Mouse (Mus musculus): ENCODE data around the gene Abcc4. TPM values are rescaled to one million over a fixed set of nuclear protein-coding genes. Genes with fewer than 3 reads are reported as not detected.

Abcc4 gene
- total RNA-seq, 1 experiment: 36.5 TPM

- H3K36me3 ChIP-seq (ENCODE audit: control insufficient read depth, insufficient read depth, low read length, poor library complexity, severe bottlenecking): no peaks in the 10 kb centered on the region
- peaks cover 8 to 24% of the 10 kb centered on the region in 2 experiments for H3K4me1 ChIP-seq (ENCODE audit: control insufficient read depth in 2 of 2, insufficient read depth in 2 of 2, low read length in 2 of 2, poor library complexity in 1 of 2)
- H3K4me3 ChIP-seq (ENCODE audit: insufficient read depth in 1 of 2, low read depth in 1 of 2, low read length in 2 of 2, poor library complexity in 1 of 2, severe bottlenecking in 1 of 2): no peak overlapping the region
- no peaks in the 10 kb centered on the region for H3K9me3 ChIP-seq (ENCODE audit: control insufficient read depth, insufficient read depth, low read depth, low read length)
- H3K9ac ChIP-seq (ENCODE audit: insufficient read depth, low read depth, low read length, poor library complexity, severe bottlenecking): no peak overlapping the region
- in situ Hi-C loops (cut with MboI; ENCODE audit: low sequenced_read_pairs in 2 of 2, unreplicated experiment in 2 of 2): no loop called here
- DNase-seq (ENCODE audit: low read depth, low spot score): no peak
- H3K27ac ChIP-seq (ENCODE audit: insufficient read depth, low read depth, low read length, poor library complexity, severe bottlenecking): peak overlapping the region; percentile 96
- TF ChIP-seq HCFC1 (IDR thresholded peaks at IDR 0.05; ENCODE audit: borderline replicate concordance, insufficient read depth, low read length) (no peak), ZNF384 (IDR thresholded peaks at IDR 0.05; ENCODE audit: low read depth, low read length) (no peak)
These were observed 8.3 kb upstream of the Abcc4 start for GRCm38 (mm10) chr14:118714320-118714719.

GRCm38 (mm10) chr14:118713869-118714268, 7.8 kb upstream of the Abcc4 start:
- Histone ChIP-seq H3K4me3 (ENCODE audit: insufficient read depth in 1 of 2, low read depth in 1 of 2, low read length in 2 of 2, poor library complexity in 1 of 2, severe bottlenecking in 1 of 2) (peak overlapping the region; percentile 39 to 50), H3K9me3 (ENCODE audit: control insufficient read depth, insufficient read depth, low read depth, low read length) (no peaks in the 10 kb centered on the region), H3K9ac (ENCODE audit: insufficient read depth, low read depth, low read length, poor library complexity, severe bottlenecking) (peak overlapping the region; percentile 52; the same call in 1 of the 2 replicates), H3K4me1 (ENCODE audit: control insufficient read depth in 2 of 2, insufficient read depth in 2 of 2, low read length in 2 of 2, poor library complexity in 1 of 2) (peaks cover 9 to 22% of the 10 kb centered on the region in 2 experiments), H3K27ac (ENCODE audit: insufficient read depth, low read depth, low read length, poor library complexity, severe bottlenecking) (peak overlapping the region; percentile 96), H3K36me3 (ENCODE audit: control insufficient read depth, insufficient read depth, low read length, poor library complexity, severe bottlenecking) (no peaks in the 10 kb centered on the region)
- TF ChIP-seq CHD2 (IDR thresholded peaks at IDR 0.05; ENCODE audit: low read depth, low read length): no peak
- 0 out of 2 replicates have a peak, but pooled peaks have one; percentile 17 for TF ChIP-seq ZNF384 (IDR thresholded peaks at IDR 0.05; ENCODE audit: low read depth, low read length)
- no peak for DNase-seq (ENCODE audit: low read depth, low spot score)
- in situ Hi-C loops (cut with MboI; ENCODE audit: low sequenced_read_pairs in 2 of 2, unreplicated experiment in 2 of 2): no loop called here

GRCm38 (mm10) chr14:118713408-118713807, 7.4 kb upstream of the Abcc4 start:
- Histone ChIP-seq H3K4me1 (ENCODE audit: control insufficient read depth in 2 of 2, insufficient read depth in 2 of 2, low read length in 2 of 2, poor library complexity in 1 of 2) (peaks cover 9 to 21% of the 10 kb centered on the region in 2 experiments), H3K36me3 (ENCODE audit: control insufficient read depth, insufficient read depth, low read length, poor library complexity, severe bottlenecking) (no peaks in the 10 kb centered on the region), H3K27ac (ENCODE audit: insufficient read depth, low read depth, low read length, poor library complexity, severe bottlenecking) (peak overlapping the region; percentile 96), H3K9me3 (ENCODE audit: control insufficient read depth, insufficient read depth, low read depth, low read length) (no peaks in the 10 kb centered on the region), H3K9ac (ENCODE audit: insufficient read depth, low read depth, low read length, poor library complexity, severe bottlenecking) (peak overlapping the region; percentile 52), H3K4me3 (ENCODE audit: insufficient read depth in 1 of 2, low read depth in 1 of 2, low read length in 2 of 2, poor library complexity in 1 of 2, severe bottlenecking in 1 of 2) (peak overlapping the region; percentile 39 to 50)
- TF ChIP-seq HCFC1 (IDR thresholded peaks at IDR 0.05; ENCODE audit: borderline replicate concordance, insufficient read depth, low read length) (no peak), MAFK (IDR thresholded peaks at IDR 0.05; ENCODE audit: insufficient read depth, low read depth, low read length) (no peak), ZNF384 (IDR thresholded peaks at IDR 0.05; ENCODE audit: low read depth, low read length) (no peak), ZC3H11A (IDR thresholded peaks at IDR 0.05; ENCODE audit: borderline replicate concordance, low read depth, low read length) (no peak), CHD2 (IDR thresholded peaks at IDR 0.05; ENCODE audit: low read depth, low read length) (no peak)
- DNase-seq (ENCODE audit: low read depth, low spot score): no peak
- in situ Hi-C loops (cut with MboI; ENCODE audit: low sequenced_read_pairs in 2 of 2, unreplicated experiment in 2 of 2): no loop called here

- peak overlapping the region; percentile 96 for H3K27ac ChIP-seq (ENCODE audit: insufficient read depth, low read depth, low read length, poor library complexity, severe bottlenecking)
- no peaks in the 10 kb centered on the region for H3K9me3 ChIP-seq (ENCODE audit: control insufficient read depth, insufficient read depth, low read depth, low read length)
- in situ Hi-C loops (cut with MboI; ENCODE audit: low sequenced_read_pairs in 2 of 2, unreplicated experiment in 2 of 2): no loop called here
- peak overlapping the region; percentile 39 to 50; a peak in 3 of 4 replicates for H3K4me3 ChIP-seq (ENCODE audit: insufficient read depth in 1 of 2, low read depth in 1 of 2, low read length in 2 of 2, poor library complexity in 1 of 2, severe bottlenecking in 1 of 2)
- no peaks in the 10 kb centered on the region for H3K36me3 ChIP-seq (ENCODE audit: control insufficient read depth, insufficient read depth, low read length, poor library complexity, severe bottlenecking)
- H3K4me1 ChIP-seq (ENCODE audit: control insufficient read depth in 2 of 2, insufficient read depth in 2 of 2, low read length in 2 of 2, poor library complexity in 1 of 2): peaks cover 11 to 21% of the 10 kb centered on the region in 2 experiments
- peak; percentile 73 for TF ChIP-seq HCFC1 (IDR thresholded peaks at IDR 0.05; ENCODE audit: borderline replicate concordance, insufficient read depth, low read length)
- no peak for TF ChIP-seq CHD2 (IDR thresholded peaks at IDR 0.05; ENCODE audit: low read depth, low read length)
- DNase-seq (ENCODE audit: low read depth, low spot score): no peak
- H3K9ac ChIP-seq (ENCODE audit: insufficient read depth, low read depth, low read length, poor library complexity, severe bottlenecking): peak overlapping the region; percentile 17; the same call in 1 of the 2 replicates
These were observed 6.9 kb upstream of the Abcc4 start for GRCm38 (mm10) chr14:118712889-118713288.

- Histone ChIP-seq H3K4me1 (ENCODE audit: control insufficient read depth in 2 of 2, insufficient read depth in 2 of 2, low read length in 2 of 2, poor library complexity in 1 of 2) (peaks cover 11 to 21% of the 10 kb centered on the region in 2 experiments), H3K36me3 (ENCODE audit: control insufficient read depth, insufficient read depth, low read length, poor library complexity, severe bottlenecking) (no peaks in the 10 kb centered on the region), H3K4me3 (ENCODE audit: insufficient read depth in 1 of 2, low read depth in 1 of 2, low read length in 2 of 2, poor library complexity in 1 of 2, severe bottlenecking in 1 of 2) (no peak overlapping the region), H3K9ac (ENCODE audit: insufficient read depth, low read depth, low read length, poor library complexity, severe bottlenecking) (no peak overlapping the region), H3K9me3 (ENCODE audit: control insufficient read depth, insufficient read depth, low read depth, low read length) (no peaks in the 10 kb centered on the region), H3K27ac (ENCODE audit: insufficient read depth, low read depth, low read length, poor library complexity, severe bottlenecking) (0 out of 2 replicates have a peak overlapping the region, but pooled peaks have one; percentile 41)
- TF ChIP-seq ZC3H11A (IDR thresholded peaks at IDR 0.05; ENCODE audit: borderline replicate concordance, low read depth, low read length) (no peak), CHD2 (IDR thresholded peaks at IDR 0.05; ENCODE audit: low read depth, low read length) (no peak), HCFC1 (IDR thresholded peaks at IDR 0.05; ENCODE audit: borderline replicate concordance, insufficient read depth, low read length) (no peak), ZNF384 (IDR thresholded peaks at IDR 0.05; ENCODE audit: low read depth, low read length) (no peak), MAFK (IDR thresholded peaks at IDR 0.05; ENCODE audit: insufficient read depth, low read depth, low read length) (no peak)
- in situ Hi-C loops (cut with MboI; ENCODE audit: low sequenced_read_pairs in 2 of 2, unreplicated experiment in 2 of 2): no loop called here
- no peak for DNase-seq (ENCODE audit: low read depth, low spot score)
These were observed 4.9 kb upstream of the Abcc4 start for GRCm38 (mm10) chr14:118710945-118711344.
